Mouse (Mus musculus) testis, postnatal 14 days (tissue): ENCODE measurements at regions not wholly inside any gene's neighbourhood (a gene's known extent, or its start where the extent isn't known, plus 50 kb on each side); places are given as distances from the start of the nearest gene placed in this dataset.
A peak's percentile ranks its signal among the peaks of the same experiment; 100 is the strongest.

Experiments used
- DNase-seq: peaks from one replicate; pipeline ENCODE4 v3.0.0; 2021; ENCODE audit warnings: low spot score

- DNase-seq = no peak
These were observed 309.9 kb upstream of the Megf9 start for GRCm38 (mm10) chr4:70844742-70845141.

GRCm38 (mm10) chr4:70810956-70811316, 276.1 kb upstream of the Megf9 start:
- DNase-seq = no peak

- no peak for DNase-seq
These were observed 275.6 kb upstream of the Megf9 start for GRCm38 (mm10) chr4:70810311-70810955.

- DNase-seq = no peak
These were observed 270.1 kb upstream of the Megf9 start for GRCm38 (mm10) chr4:70804925-70805342.

- no peak for DNase-seq
These were observed 263.7 kb upstream of the Megf9 start for GRCm38 (mm10) chr4:70798483-70798882.

GRCm38 (mm10) chr4:70797935-70798334, 263.1 kb upstream of the Megf9 start:
- DNase-seq = no peak

- DNase-seq = no peak
These were observed 248.7 kb upstream of the Megf9 start for GRCm38 (mm10) chr4:70783487-70783886.

GRCm38 (mm10) chr4:70781591-70781990, 246.8 kb upstream of the Megf9 start:
- no peak for DNase-seq

GRCm38 (mm10) chr4:70776273-70776672, 241.5 kb upstream of the Megf9 start:
- no peak for DNase-seq

GRCm38 (mm10) chr4:70743425-70743824, 208.6 kb upstream of the Megf9 start:
- DNase-seq = no peak

GRCm38 (mm10) chr4:70742002-70742401, 207.2 kb upstream of the Megf9 start:
- no peak for DNase-seq

- no peak for DNase-seq
These were observed 206.3 kb upstream of the Megf9 start for GRCm38 (mm10) chr4:70741121-70741520.

- peak; percentile 21 for DNase-seq
These were observed 174.4 kb upstream of the Megf9 start for GRCm38 (mm10) chr4:70709126-70709689.

GRCm38 (mm10) chr4:70705128-70705752, 170.4 kb upstream of the Megf9 start:
- DNase-seq = no peak

GRCm38 (mm10) chr4:70700894-70701293, 166.1 kb upstream of the Megf9 start:
- DNase-seq = no peak

- no peak for DNase-seq
These were observed 129.4 kb upstream of the Megf9 start for GRCm38 (mm10) chr4:70664181-70664580.

GRCm38 (mm10) chr4:70621431-70621837, 86.6 kb upstream of the Megf9 start:
- no peak for DNase-seq

- no peak for DNase-seq
These were observed 85.0 kb upstream of the Megf9 start for GRCm38 (mm10) chr4:70619636-70620287.

- DNase-seq = no peak
These were observed 81.0 kb upstream of the Megf9 start for GRCm38 (mm10) chr4:70615794-70616193.

- DNase-seq = no peak
These were observed 79.6 kb upstream of the Megf9 start for GRCm38 (mm10) chr4:70614411-70614810.

- no peak for DNase-seq
These were observed 68.5 kb upstream of the Megf9 start for GRCm38 (mm10) chr4:70603209-70603852.

- DNase-seq = no peak
These were observed 66.5 kb upstream of the Megf9 start for GRCm38 (mm10) chr4:70601301-70601700.
